In the genomic region with DNA sequence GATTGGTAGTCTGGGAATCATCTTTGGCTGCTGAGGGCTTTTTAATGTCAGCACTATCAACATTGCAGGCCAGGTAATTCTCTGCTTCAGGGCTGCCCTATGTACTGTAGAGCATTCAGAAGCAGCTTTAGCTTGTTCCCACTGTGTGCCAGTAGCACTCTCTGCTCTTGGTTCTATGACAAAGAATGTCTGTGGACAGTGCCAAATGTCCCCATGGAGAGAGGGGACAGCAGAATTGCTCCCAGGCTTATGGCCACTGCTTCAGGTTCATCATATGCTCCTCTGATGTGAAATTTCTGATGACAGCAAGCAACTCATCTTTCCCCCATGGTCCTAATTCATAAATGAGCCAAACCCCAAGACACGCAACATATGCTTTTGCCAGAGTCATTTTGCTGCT, we compare ENCODE assay signal across 17 mouse cellular contexts.
"Had no signal": no experiment of that assay in that cellular context is flagged by ENCODE, and none has a peak within 500 bp of the region (broad histone marks: within the 10 kb centered on the region; RNA-seq: fewer than 3 reads in every experiment).

No protein-coding gene starts in this region.

- H3K36me3 ChIP-seq: midbrain, embryonic 10.5 days; midbrain, embryonic 12.5 days; neural tube, embryonic 13.5 days; neural tube, embryonic 15.5 days had no signal

- DNase-seq: lung, adult 18-20 months; lung, embryonic 14.5 days; lung, postnatal 10 days; lung, postnatal 4 days; midbrain, embryonic 14.5 days; right cerebral cortex, adult 18-20 months; right cerebral cortex, postnatal 25 days; right cerebral cortex, postnatal 4 days; spleen, adult 18-20 months; thymus, adult 18-20 months; thymus, postnatal 14 days; thymus, postnatal 36 days had no signal

- H3K9ac ChIP-seq: lung, embryonic 14.5 days; midbrain, embryonic 12.5 days; neural tube, embryonic 13.5 days; neural tube, embryonic 15.5 days had no signal

- H3K27me3 ChIP-seq: midbrain, embryonic 12.5 days; neural tube, embryonic 13.5 days; neural tube, embryonic 15.5 days had no signal

- H3K9me3 ChIP-seq: midbrain, embryonic 10.5 days; midbrain, embryonic 12.5 days; neural tube, embryonic 15.5 days had no signal

- H3K27ac ChIP-seq: midbrain, embryonic 10.5 days; midbrain, embryonic 12.5 days; neural tube, embryonic 13.5 days; neural tube, embryonic 15.5 days had no signal

- H3K4me2 ChIP-seq: lung, embryonic 14.5 days; midbrain, embryonic 12.5 days; neural tube, embryonic 13.5 days; neural tube, embryonic 15.5 days had no signal

- H3K4me3 ChIP-seq: midbrain, embryonic 10.5 days; midbrain, embryonic 12.5 days; myocyte; neural tube, embryonic 13.5 days; neural tube, embryonic 15.5 days had no signal

- H3K4me1 ChIP-seq: midbrain, embryonic 10.5 days; midbrain, embryonic 12.5 days; neural tube, embryonic 13.5 days; neural tube, embryonic 15.5 days had no signal
